Mouse (Mus musculus) bone marrow, adult 2 months (tissue): ENCODE measurements at regions not wholly inside any gene's neighbourhood (a gene's known extent, or its start where the extent isn't known, plus 50 kb on each side); places are given as distances from the start of the nearest gene placed in this dataset.

Source experiments
- H3K27ac ChIP-seq: fragments of 200-500 bp; 2 replicates; pipeline ENCODE4 v1.5.1; 2012; ENCODE audit warnings: low read depth, mild to moderate bottlenecking, control low read depth, inconsistent platforms, low read length; ENCODE audit not compliant: control insufficient read depth, poor library complexity, insufficient read depth
- H3K4me1 ChIP-seq: fragments of 200-500 bp; 2 replicates; pipeline ENCODE4 v1.6.1; 2011; ENCODE audit warnings: low read length; ENCODE audit not compliant: control insufficient read depth, insufficient read depth
- H3K4me3 ChIP-seq: fragments of 200-500 bp; replicated peaks from 2 replicates; pipeline ENCODE3; 2011; ENCODE audit warnings: mild to moderate bottlenecking, low read depth, low read length, control low read depth; ENCODE audit not compliant: control insufficient read depth
- CTCF ChIP-seq: fragments of 200-500 bp; IDR thresholded peaks from 2 replicates; pipeline ENCODE4 v1.5.1; 2011; ENCODE audit warnings: low read length, control low read depth; ENCODE audit not compliant: control insufficient read depth, insufficient read depth
- POLR2A ChIP-seq: fragments of 200-500 bp; IDR thresholded peaks from 2 replicates; pipeline ENCODE4 v1.6.1; 2011; ENCODE audit warnings: low read depth, mild to moderate bottlenecking, control low read depth, low read length, borderline replicate concordance; ENCODE audit not compliant: control insufficient read depth
- WGBS: fragments of 180-500 bp; shearing (Covaris S2); methylation state at CpG from one replicate; pipeline ENCODE4 v1.1.7; 2018; 5-methylcytosine and 5-hydroxymethylcytosine counted together

- WGBS: 76% methylated on average over 1 of the region's 1 CpGs
- H3K27ac ChIP-seq: no peak overlapping the region
- no peaks in the 10 kb centered on the region for H3K4me1 ChIP-seq
- TF ChIP-seq CTCF (no peak), POLR2A (no peak)
- no peak overlapping the region for H3K4me3 ChIP-seq
Observed at GRCm38 (mm10) chr11:56309549-56309948, 268.7 kb upstream of the Nmur2 start.

GRCm38 (mm10) chr11:56308383-56309105 lies 267.7 kb upstream of the Nmur2 start:
- H3K27ac ChIP-seq: no peak overlapping the region
- H3K4me3 ChIP-seq: no peak overlapping the region
- no peaks in the 10 kb centered on the region for H3K4me1 ChIP-seq
- no peak for TF ChIP-seq CTCF
- no peak for TF ChIP-seq POLR2A
- 84% methylated on average over 5 of the region's 5 CpGs for WGBS

GRCm38 (mm10) chr11:56307051-56307450 lies 266.2 kb upstream of the Nmur2 start:
- Histone ChIP-seq H3K4me1 (no peaks in the 10 kb centered on the region), H3K4me3 (no peak overlapping the region), H3K27ac (no peak overlapping the region)
- TF ChIP-seq POLR2A: no peak
- no peak for TF ChIP-seq CTCF
- WGBS: 24% methylated on average over 3 of the region's 3 CpGs

- no peak overlapping the region for H3K27ac ChIP-seq
- no peak overlapping the region for H3K4me3 ChIP-seq
- TF ChIP-seq POLR2A: no peak
- no peak for TF ChIP-seq CTCF
- WGBS: 77% methylated on average over 13 of the region's 13 CpGs
- no peaks in the 10 kb centered on the region for H3K4me1 ChIP-seq
Observed at GRCm38 (mm10) chr11:56290651-56291578, 250.1 kb upstream of the Nmur2 start.

- Histone ChIP-seq H3K4me1 (no peaks in the 10 kb centered on the region), H3K27ac (no peak overlapping the region), H3K4me3 (no peak overlapping the region)
- WGBS: 78% methylated on average over 2 of the region's 2 CpGs
- TF ChIP-seq CTCF (no peak), POLR2A (no peak)
Observed at GRCm38 (mm10) chr11:56285575-56286260, 244.9 kb upstream of the Nmur2 start.

GRCm38 (mm10) chr11:56281201-56281600 lies 240.4 kb upstream of the Nmur2 start:
- no peak overlapping the region for H3K27ac ChIP-seq
- TF ChIP-seq CTCF: no peak
- no peak for TF ChIP-seq POLR2A
- 76% methylated on average over 4 of the region's 4 CpGs for WGBS
- H3K4me1 ChIP-seq: no peaks in the 10 kb centered on the region
- H3K4me3 ChIP-seq: no peak overlapping the region

- 42% methylated on average over 2 of the region's 2 CpGs for WGBS
- Histone ChIP-seq H3K4me1 (no peaks in the 10 kb centered on the region), H3K4me3 (no peak overlapping the region), H3K27ac (no peak overlapping the region)
- TF ChIP-seq CTCF (no peak), POLR2A (no peak)
Observed at GRCm38 (mm10) chr11:56280216-56280615, 239.4 kb upstream of the Nmur2 start.
